Mouse (Mus musculus) forelimb bud, embryonic 11.5 days (tissue): Measurements from ENCODE around the gene Grcc10.
A peak's percentile ranks its signal among the peaks of the same experiment; 100 is the strongest.

ENCODE experiments used
- DNase-seq: peaks from one replicate; pipeline ENCODE4 v3.0.0-alpha.2; 2012; ENCODE audit warnings: low read depth, low spot score

Grcc10 gene

GRCm38 (mm10) chr6:124757351-124757880, 16.2 kb upstream of the Grcc10 start:
- DNase-seq, result no peak

GRCm38 (mm10) chr6:124756652-124757350, 15.6 kb upstream of the Grcc10 start:
- peak; percentile 79 for DNase-seq

DNA sequence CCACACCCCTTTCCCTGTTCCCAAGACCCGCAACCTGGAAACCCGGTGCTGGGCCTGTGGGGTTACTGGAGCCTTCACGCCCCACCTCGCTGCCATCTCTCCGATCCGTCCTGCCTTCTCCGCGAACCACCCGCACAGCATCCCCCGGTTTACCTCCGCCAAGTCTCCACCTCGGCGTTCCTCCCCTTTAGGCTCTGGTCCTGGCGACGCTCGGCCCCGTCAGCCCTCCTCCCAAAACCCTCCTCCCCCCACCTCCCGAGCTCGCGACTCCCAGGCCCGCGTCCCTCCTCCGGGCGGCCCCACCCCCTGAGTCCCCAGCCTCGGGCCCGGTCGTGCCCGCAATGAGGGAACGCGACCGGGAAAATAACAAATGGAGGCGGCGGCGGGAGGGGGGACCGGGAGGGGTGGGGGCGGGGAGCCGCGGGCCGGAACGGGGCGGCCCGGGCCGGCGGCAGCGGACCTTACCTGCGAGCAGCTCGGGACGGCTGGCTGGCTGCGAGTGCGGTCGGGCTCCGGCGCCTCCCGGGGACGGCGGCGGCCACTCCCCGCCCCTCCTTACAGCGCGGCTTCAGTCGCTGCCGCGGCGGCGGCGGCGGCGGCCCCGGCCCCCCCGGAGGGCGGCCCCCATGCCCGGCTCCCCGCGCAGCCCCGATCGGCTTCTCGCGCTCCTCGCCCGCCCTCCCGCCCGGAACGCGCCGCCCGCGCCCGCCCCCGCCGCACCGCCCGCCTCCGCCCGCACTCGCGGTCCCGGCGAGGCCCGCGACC, 14.8 kb upstream of the Grcc10 start, which contains the start of the genes Gm45234 and Atn1:
Gene Gm45234, minus strand, starts transcription at position 191 of the 765 bp plus-strand sequence.
Gene Atn1, minus strand, starts transcription at position 694 of the 765 bp plus-strand sequence.
- DNase-seq, result peak; percentile 59

DNA sequence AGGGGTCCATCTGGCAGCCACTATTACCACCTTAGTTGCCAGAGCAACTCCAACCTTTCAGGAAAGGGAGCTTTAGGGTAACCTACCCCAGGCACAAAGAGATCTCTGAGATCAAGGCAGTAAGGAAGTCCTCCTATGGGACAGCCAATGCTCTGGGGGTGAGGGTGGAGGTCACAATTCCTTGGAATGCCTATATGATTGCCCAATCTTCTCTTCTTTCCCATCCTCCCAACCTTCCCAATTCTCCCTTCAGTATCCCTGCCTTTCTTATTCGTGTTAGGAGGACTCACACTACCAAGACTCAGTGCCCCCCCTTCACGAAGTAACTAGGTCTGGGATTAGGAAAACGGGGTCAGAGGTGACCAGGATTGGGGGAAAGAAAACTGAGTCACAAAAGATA, 14.1 kb upstream of the Grcc10 start:
- DNase-seq, result no peak

DNA sequence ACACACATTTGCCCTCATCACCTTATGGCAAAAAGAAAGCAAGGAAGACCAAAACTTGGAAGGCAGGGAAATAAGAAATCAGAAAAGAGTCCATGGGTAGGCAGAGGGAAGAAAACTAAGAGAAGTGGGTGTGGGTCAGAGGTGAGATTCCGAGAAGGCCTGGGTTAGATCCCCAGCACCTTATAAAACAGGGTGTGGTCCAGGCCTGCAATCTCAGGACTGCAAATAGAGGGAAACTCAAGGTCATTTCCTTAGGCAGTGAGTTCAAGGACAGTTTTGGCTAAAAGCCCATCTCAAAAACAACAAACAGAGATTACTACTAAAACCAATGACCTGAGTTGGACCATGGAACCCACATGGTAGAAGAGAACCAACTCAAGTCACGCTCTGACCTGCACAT, 12.7 kb upstream of the Grcc10 start:
- no peak for DNase-seq

DNA sequence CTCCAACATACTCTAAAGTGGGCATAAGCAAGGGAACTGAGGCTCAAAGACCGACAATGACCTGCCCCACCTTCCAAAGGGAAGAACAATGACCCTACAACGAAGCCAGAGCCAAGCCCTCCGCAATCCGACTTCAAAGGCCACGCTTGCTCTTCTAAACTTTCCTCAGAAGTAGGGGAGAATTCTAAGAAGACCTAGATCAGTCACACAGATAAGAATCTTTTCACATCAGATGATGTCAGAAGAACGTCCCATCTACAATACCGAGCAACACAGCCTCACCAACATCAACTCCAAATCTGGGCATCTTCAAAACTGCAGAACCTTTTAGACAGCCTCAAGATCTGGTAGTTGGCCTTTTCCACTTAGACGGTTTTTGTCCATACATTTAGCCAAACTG, 9.2 kb upstream of the Grcc10 start:
- no peak for DNase-seq

GRCm38 (mm10) chr6:124746654-124747632, 5.8 kb upstream of the Grcc10 start:
- DNase-seq, result no peak

- no peak for DNase-seq
Observed at GRCm38 (mm10) chr6:124746296-124746605, 5.1 kb upstream of the Grcc10 start.

DNA sequence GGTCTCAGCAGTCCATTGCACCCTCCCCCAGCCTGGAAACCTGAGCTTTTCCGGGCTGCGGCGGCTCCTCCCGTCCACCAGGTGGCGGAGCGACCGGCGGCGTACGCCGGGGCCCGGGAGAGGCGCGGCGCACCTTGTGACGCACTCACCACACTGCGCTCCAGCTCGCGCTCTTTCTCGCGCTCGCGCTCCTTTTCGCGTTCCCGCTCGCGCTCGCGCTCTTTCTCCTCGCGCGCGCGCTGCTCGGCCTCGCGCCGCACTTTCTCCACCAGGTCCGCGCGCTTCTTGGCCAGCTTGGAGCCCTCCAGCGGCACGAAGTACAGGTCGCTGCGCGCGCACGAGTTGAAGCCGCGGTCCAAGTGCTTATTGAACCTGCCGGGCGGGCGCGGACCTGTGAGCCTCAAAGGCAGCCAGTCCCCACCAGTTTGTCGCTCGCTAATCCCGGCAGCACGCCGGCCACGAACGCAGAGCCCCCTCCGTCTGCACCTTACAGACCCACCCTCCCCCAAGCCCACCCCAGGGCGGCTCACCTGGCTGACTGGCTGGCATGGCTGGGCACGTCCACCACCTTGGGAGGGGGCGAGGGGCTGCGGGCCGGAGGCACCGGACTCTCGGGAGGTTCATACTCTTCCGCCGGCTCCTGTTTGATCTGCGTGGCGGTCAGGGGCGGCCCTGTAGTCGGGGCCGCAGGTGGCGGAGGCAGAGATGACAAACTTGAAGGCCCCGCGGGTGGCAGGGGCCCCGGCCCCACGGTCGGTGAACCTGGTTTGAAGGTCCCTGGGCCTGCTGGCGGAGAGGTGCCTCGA, 4.5 kb upstream of the Grcc10 start:
- DNase-seq, result peak; percentile 97

GRCm38 (mm10) chr6:124744755-124745321, 3.7 kb upstream of the Grcc10 start:
- no peak for DNase-seq

- no peak for DNase-seq
Observed at GRCm38 (mm10) chr6:124743647-124744046, 2.5 kb upstream of the Grcc10 start.

DNA sequence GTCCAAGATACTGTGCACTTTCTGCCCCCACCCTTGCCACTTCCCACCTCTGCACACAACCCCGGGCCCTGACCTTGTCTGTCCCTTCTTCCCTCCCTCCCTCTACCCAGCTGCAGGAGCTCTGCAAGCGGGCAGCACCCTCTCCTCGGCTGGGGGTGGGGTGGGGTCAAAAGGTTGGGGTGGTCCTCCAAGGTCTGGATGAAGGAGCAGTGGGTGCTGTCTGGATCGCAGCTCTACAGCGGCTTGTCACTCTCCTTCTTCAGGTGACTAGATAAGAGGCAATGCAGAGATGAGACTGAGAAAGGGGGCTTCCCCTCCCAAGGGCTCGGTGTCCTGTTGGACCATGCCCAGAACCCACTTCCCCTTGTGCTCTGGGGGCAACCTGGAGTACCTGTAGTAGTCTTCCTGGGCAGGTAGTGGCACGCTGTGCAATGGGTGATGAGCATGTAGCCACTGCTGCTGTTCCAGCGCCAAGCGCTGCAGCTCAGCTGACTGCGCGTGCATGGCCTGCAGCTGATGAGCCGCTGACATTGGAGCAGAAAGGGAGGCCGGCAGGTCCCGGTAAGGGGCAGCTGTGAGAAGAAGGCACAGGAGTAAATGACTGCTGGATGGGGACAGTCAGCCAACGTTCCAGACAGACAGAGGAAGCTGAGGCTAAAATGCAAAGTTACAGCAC, 1.8 kb upstream of the Grcc10 start:
- no peak for DNase-seq

DNA sequence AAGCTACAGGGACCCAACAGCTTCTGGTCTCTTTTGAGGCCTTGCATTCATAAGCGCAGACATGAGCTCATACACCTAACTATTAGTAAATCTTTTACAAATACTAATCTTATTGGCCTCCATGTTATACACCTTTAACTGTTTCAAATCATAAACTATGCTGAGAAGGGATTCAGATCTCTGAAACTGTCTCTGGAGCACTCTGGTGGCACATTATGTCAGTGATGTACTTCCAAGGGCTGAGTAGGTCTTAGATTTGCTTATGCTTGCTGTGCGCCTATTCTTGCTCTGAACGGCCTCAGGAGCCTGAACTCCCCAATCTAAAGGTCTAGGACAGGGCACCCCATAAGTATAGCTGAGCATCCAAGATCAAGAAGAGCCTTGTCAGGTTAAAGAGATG, 668 bp upstream of the Grcc10 start:
- no peak for DNase-seq

DNA sequence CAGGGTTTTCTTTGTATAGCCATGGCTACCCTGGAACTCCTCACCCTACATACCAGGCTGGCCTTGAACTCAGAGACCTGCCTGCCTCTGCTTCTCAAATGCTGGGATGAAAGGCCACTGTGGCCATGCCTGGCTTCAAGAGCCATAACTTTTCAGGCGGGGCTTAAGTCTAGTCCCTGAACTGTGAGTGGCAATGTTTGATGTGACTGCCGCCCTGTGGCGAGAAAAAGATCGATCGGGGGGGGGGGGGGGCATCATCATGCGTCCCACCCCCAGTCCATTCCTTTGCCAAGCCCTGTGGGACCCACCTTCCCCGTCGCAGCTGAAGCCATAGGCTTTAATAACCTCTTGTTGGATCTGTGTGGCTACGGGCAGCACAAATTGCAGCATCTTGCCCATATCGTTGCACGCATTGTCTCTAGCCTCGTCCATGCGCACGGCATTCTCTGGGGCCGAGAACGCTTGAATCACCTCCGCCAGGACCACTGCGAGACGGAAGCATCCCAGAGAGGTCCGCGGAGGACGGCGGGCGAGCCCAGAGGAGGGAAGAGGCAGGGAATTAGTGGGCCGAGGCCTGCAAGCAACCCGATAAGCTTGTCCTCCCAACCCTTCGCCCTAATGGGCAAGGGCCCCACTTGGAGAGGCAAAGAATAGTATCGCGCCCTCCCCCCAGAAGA, 825 bp downstream of the Grcc10 start:
- peak; percentile 59 for DNase-seq

DNA sequence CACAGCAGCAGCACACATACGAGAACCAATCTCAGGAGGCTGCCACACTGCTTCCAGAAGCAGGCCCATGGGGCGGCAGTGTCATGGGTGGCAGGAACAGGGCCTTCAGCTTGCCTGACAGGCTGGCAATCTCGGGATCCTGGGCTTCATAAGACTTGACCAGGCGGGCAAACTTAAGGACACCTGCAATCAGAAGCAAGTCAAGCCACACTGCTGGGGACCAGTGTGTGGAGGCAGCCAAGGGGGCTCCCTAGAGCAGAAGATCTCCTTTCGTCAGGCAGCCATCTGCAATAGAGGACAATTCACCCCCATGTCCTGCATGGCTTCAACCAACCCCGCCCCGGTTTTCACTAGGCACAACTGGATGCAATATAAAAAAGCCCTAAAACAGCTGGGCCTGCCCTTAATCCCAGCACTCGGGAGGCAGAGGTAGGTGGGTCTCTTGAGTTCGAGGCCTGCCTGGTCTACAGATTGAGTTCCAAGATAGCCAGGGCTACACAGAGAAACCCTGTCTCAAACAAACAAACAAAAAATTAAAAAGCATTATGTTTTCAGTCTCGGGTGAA, 1.9 kb downstream of the Grcc10 start:
- DNase-seq, result no peak

DNA sequence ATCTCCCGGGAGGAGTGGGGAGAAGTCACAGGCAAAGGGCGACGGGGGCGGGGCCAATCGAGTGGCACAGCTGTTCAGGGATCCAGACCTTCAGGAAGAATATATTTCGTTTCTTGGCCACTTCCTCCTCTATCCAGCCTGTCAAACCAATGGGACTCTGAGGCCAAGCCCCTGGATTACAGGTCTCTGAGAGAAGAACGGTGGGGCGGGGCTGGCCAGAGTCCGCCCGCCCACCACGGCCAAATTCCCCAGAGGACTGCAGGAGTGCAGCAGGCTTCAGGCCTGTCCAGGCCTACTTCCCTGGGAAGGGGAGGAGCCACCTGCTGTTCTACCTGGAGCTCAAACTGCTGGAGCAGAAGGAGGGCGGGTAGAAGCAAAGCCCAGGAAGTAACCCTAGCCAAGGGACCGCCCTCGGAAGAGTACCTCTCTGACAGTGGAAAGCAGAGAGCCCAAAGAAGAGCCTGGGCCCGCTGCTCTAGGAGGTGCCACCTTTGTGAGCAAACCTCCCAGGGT, 2.6 kb downstream of the Grcc10 start, which contains the start of gene Ptpn6:
Gene Ptpn6, minus strand, starts transcription at position 204 of the 513 bp plus-strand sequence.
- peak; percentile 29 for DNase-seq

GRCm38 (mm10) chr6:124737040-124737439, 4.1 kb downstream of the Grcc10 start:
- no peak for DNase-seq

GRCm38 (mm10) chr6:124734417-124734816, 6.8 kb downstream of the Grcc10 start:
- no peak for DNase-seq
